Mouse (Mus musculus): ENCODE results near the gene Med20. TPM values are rescaled to one million over a fixed set of nuclear protein-coding genes. Genes with fewer than 3 reads are reported as not detected.

Med20 gene
- total and polyA plus RNA-seq, 3 experiments, result 45.7 to 62.6 TPM; not detected in 1

DNA sequence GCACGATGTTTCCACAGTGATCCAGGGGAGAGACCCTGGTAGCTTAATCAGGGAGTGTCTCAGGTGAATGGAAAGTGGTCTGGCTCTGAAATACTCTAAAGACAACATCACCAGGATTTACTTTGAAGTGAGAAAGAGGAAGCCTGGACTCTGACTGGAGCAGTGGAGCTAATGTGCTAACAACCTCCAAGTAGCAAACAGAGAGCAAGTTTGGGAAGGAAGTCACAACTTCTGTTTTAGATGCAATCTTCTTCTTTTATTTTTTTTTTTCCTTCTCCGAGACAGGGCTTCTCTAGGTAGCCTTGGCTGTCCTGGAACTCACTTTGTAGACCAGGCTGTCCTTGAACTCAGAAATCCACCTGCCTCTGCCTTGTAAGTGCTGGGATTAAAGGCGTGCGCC is 2.2 kb upstream of the Med20 start:
- Histone ChIP-seq H3K36me3 (ENCODE audit: control insufficient read depth in 1 of 2, insufficient read depth in 2 of 2, low read length in 2 of 2) (peaks cover 10 to 28% of the 10 kb centered on the region in 2 experiments), H3K4me3 (ENCODE audit: control insufficient read depth in 1 of 2, insufficient read depth in 1 of 2, low read depth in 2 of 2, low read length in 2 of 2) (peak overlapping the region in 1 of 2 experiments; percentile 77; a peak in 2 of 4 replicates)

DNA sequence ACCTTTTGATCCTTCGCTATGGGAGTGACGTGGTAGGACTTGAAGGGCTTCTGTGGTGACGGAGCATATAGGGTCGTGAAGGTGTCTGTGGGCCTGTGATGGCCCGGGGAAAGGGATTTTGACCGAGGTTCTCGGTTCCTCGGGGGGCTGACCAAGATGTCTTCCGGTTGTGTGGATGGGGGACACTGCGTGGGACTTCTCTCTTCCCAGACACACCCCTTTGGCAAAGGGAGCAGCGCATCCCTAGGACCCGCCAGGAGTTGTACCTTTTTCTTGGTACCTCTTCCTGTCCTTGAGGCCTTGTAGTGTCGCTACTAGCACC is 240 bp downstream of the Med20 start:
- Histone ChIP-seq H3K4me1 (ENCODE audit: control insufficient read depth in 1 of 2, insufficient read depth in 2 of 2, low read length in 2 of 2) (peaks cover 7 to 38% of the 10 kb centered on the region in 2 experiments), H3K9me3 (replicated peaks; ENCODE audit: insufficient read depth, low read length) (no peaks in the 10 kb centered on the region), H3K79me2 (ENCODE audit: control insufficient read depth, insufficient read depth, low read length, poor library complexity) (peaks cover 83% of the 10 kb centered on the region), H3K9ac (ENCODE audit: control insufficient read depth, low read depth, low read length, poor library complexity, severe bottlenecking) (peak overlapping the region; percentile 84), H3K27ac (ENCODE audit: control insufficient read depth, low read depth, low read length) (peak overlapping the region; percentile 63), H3K36me3 (ENCODE audit: control insufficient read depth in 1 of 2, insufficient read depth in 2 of 2, low read length in 2 of 2) (peaks cover 8 to 42% of the 10 kb centered on the region in 2 experiments), H3K4me3 (ENCODE audit: control insufficient read depth in 1 of 2, insufficient read depth in 1 of 2, low read depth in 2 of 2, low read length in 2 of 2) (peak overlapping the region; percentile 77 to 84), H3K27me3 (ENCODE audit: control insufficient read depth in 1 of 2, insufficient read depth in 2 of 2, low read length in 2 of 2) (no peaks in the 10 kb centered on the region)
- TF ChIP-seq ZKSCAN1 (IDR thresholded peaks at IDR 0.05; ENCODE audit: low read depth, low read length), result no peak
- TF ChIP-seq EP300 (IDR thresholded peaks at IDR 0.05; ENCODE audit: low read depth in 1 of 2, low read length in 2 of 2), result 0 out of 4 replicates have a peak, but pooled peaks of 1 of the 2 experiments have one; percentile 1
- peak in 1 of 2 experiments; percentile 60; a peak in 2 of 4 replicates for TF ChIP-seq POLR2A (IDR thresholded peaks at IDR 0.05; ENCODE audit: control insufficient read depth in 1 of 2, insufficient read depth in 1 of 2, low read depth in 1 of 2, low read length in 2 of 2, poor library complexity in 1 of 2)
- 0 out of 2 replicates have a peak, but pooled peaks have one; percentile 1 for TF ChIP-seq JUND (IDR thresholded peaks at IDR 0.05; ENCODE audit: low read depth, low read length)
- DNase-seq (ENCODE audit: low read depth, low spot score), result no peak

More for the DNA sequence above, 2.2 kb upstream of the Med20 start:
- peak overlapping the region; percentile 80 for H3K9ac ChIP-seq (ENCODE audit: control insufficient read depth, low read depth, low read length, poor library complexity, severe bottlenecking)
- peak overlapping the region; percentile 21; the same call in 1 of the 2 replicates for H3K27ac ChIP-seq (ENCODE audit: control insufficient read depth, low read depth, low read length)
- no peaks in the 10 kb centered on the region for H3K27me3 ChIP-seq (ENCODE audit: control insufficient read depth in 1 of 2, insufficient read depth in 2 of 2, low read length in 2 of 2)
- H3K9me3 ChIP-seq (replicated peaks; ENCODE audit: insufficient read depth, low read length), result no peaks in the 10 kb centered on the region
- no peak for TF ChIP-seq RAD21 (IDR thresholded peaks at IDR 0.05; ENCODE audit: low read depth, low read length)
- TF ChIP-seq ZNF384 (IDR thresholded peaks at IDR 0.05; ENCODE audit: low read depth, low read length), result peak; percentile 73
- H3K79me2 ChIP-seq (ENCODE audit: control insufficient read depth, insufficient read depth, low read length, poor library complexity), result peaks cover 70% of the 10 kb centered on the region
- peak; percentile 51 for DNase-seq (ENCODE audit: low read depth, low spot score)
- peaks cover 0 to 27% of the 10 kb centered on the region in 2 experiments; a peak in 3 of 4 replicates for H3K4me1 ChIP-seq (ENCODE audit: control insufficient read depth in 1 of 2, insufficient read depth in 2 of 2, low read length in 2 of 2)

DNA sequence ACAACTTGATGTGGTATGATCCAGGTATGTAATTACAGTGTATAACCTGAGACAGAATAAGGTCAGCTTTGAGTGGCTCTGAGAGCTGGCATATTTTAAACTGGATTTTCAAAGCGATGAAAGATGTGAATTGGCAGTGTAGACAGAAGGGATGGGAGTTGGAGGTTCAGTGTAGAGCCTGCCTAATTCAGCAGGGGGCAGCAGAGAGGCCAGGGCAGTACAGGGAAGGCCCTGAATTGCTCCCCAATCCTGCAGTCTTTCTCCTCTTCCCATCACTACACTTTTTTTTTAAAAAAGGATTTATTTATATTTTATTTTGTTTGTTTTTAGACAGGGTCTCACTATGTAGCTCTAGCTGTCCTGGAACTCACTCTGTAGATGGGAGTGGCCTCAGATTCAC is 2.6 kb downstream of the Med20 start:
- H3K4me3 ChIP-seq (ENCODE audit: control insufficient read depth in 1 of 2, insufficient read depth in 1 of 2, low read depth in 2 of 2, low read length in 2 of 2), result no peak overlapping the region
- TF ChIP-seq GATA1 (IDR thresholded peaks at IDR 0.05; ENCODE audit: low read depth, low read length) (no peak), MXI1 (IDR thresholded peaks at IDR 0.05; ENCODE audit: low read depth, low read length) (no peak), ETS1 (IDR thresholded peaks at IDR 0.05; ENCODE audit: low read depth, low read length) (no peak), MAX (IDR thresholded peaks at IDR 0.05; ENCODE audit: low read length) (no peak), CTCF (IDR thresholded peaks at IDR 0.05 in 2 of 3, conservative IDR thresholded peaks at IDR 0.05 in 1 of 3; ENCODE audit: control insufficient read depth in 1 of 3, insufficient read depth in 1 of 3, low read depth in 2 of 3, low read length in 3 of 3, poor library complexity in 1 of 3, severe bottlenecking in 1 of 3) (peak; percentile 58 to 78 (median 74)), POLR2AphosphoS2 (IDR thresholded peaks at IDR 0.05; ENCODE audit: low read length) (no peak), RAD21 (IDR thresholded peaks at IDR 0.05; ENCODE audit: low read depth, low read length) (peak; percentile 0; the same call in 1 of the 2 replicates), TCF12 (IDR thresholded peaks at IDR 0.05; ENCODE audit: low read depth, low read length) (no peak)
- no peak overlapping the region for H3K27ac ChIP-seq (ENCODE audit: control insufficient read depth, low read depth, low read length)
- DNase-seq (ENCODE audit: low read depth, low spot score), result peak; percentile 63
- H3K79me2 ChIP-seq (ENCODE audit: control insufficient read depth, insufficient read depth, low read length, poor library complexity), result peaks cover 67% of the 10 kb centered on the region
- H3K36me3 ChIP-seq (ENCODE audit: control insufficient read depth in 1 of 2, insufficient read depth in 2 of 2, low read length in 2 of 2), result peaks cover 4 to 55% of the 10 kb centered on the region in 2 experiments
- H3K9me3 ChIP-seq (replicated peaks; ENCODE audit: insufficient read depth, low read length), result no peaks in the 10 kb centered on the region
- peaks cover 20 to 53% of the 10 kb centered on the region in 2 experiments for H3K4me1 ChIP-seq (ENCODE audit: control insufficient read depth in 1 of 2, insufficient read depth in 2 of 2, low read length in 2 of 2)
- H3K27me3 ChIP-seq (ENCODE audit: control insufficient read depth in 1 of 2, insufficient read depth in 2 of 2, low read length in 2 of 2), result no peaks in the 10 kb centered on the region
- H3K9ac ChIP-seq (ENCODE audit: control insufficient read depth, low read depth, low read length, poor library complexity, severe bottlenecking), result no peak overlapping the region
